Mouse (Mus musculus): Measurements from ENCODE around the gene Cfap44. TPM values are rescaled to one million over a fixed set of nuclear protein-coding genes. Genes with fewer than 3 reads are reported as not detected.

Cfap44 gene
- polyA plus RNA-seq, 1 experiment from 2014 or later: 1.6 TPM

GRCm38 (mm10) chr16:44383549-44383948, 11.0 kb upstream of the Cfap44 start:
- H3K4me3 ChIP-seq: no peak overlapping the region
- H3K36me3 ChIP-seq: peaks cover 16% of the 10 kb centered on the region
- 0 out of 2 replicates have a peak overlapping the region, but pooled peaks have one; percentile 13 for H3K27ac ChIP-seq (replicated peaks)
- H3K4me1 ChIP-seq (replicated peaks): peaks cover 5% of the 10 kb centered on the region
- ATAC-seq (ENCODE audit: low read depth): peak; percentile 55; the same call in 1 of the 2 replicates
- no peak overlapping the region for H3K4me2 ChIP-seq
- H3K9ac ChIP-seq: no peak overlapping the region
- H3K9me3 ChIP-seq: no peaks in the 10 kb centered on the region
- WGBS: 9% methylated on average over 2 of the region's 2 CpGs
- H3K27me3 ChIP-seq: no peaks in the 10 kb centered on the region

- Histone ChIP-seq H3K27me3 (no peaks in the 10 kb centered on the region), H3K36me3 (peaks cover 16% of the 10 kb centered on the region), H3K9ac (no peak overlapping the region), H3K9me3 (no peaks in the 10 kb centered on the region), H3K4me3 (no peak overlapping the region), H3K4me1 (replicated peaks) (peaks cover 5% of the 10 kb centered on the region), H3K27ac (replicated peaks) (no peak overlapping the region), H3K4me2 (no peak overlapping the region)
- 96% methylated on average over 1 of the region's 1 CpGs for WGBS
- ATAC-seq (ENCODE audit: low read depth): no peak
Observed at GRCm38 (mm10) chr16:44384251-44384650, 10.3 kb upstream of the Cfap44 start.

- Histone ChIP-seq H3K4me3 (no peak overlapping the region), H3K36me3 (peaks cover 17% of the 10 kb centered on the region), H3K9me3 (no peaks in the 10 kb centered on the region), H3K4me2 (peak overlapping the region; percentile 22), H3K27me3 (no peaks in the 10 kb centered on the region), H3K4me1 (replicated peaks) (peaks cover 15% of the 10 kb centered on the region), H3K9ac (no peak overlapping the region), H3K27ac (replicated peaks) (no peak overlapping the region)
- ATAC-seq (ENCODE audit: low read depth): no peak
- 36% methylated on average over 9 of the region's 9 CpGs for WGBS
Observed at GRCm38 (mm10) chr16:44391877-44392548, 2.6 kb upstream of the Cfap44 start.

- H3K9ac ChIP-seq: no peak overlapping the region
Observed at GRCm38 (mm10) chr16:44404933-44405332, 10.3 kb downstream of the Cfap44 start.

GRCm38 (mm10) chr16:44407211-44407610, 12.6 kb downstream of the Cfap44 start:
- Histone ChIP-seq H3K27ac (replicated peaks) (no peak overlapping the region), H3K4me1 (replicated peaks) (no peaks in the 10 kb centered on the region), H3K27me3 (no peaks in the 10 kb centered on the region), H3K36me3 (no peaks in the 10 kb centered on the region), H3K4me3 (no peak overlapping the region), H3K4me2 (no peak overlapping the region), H3K9ac (no peak overlapping the region), H3K9me3 (peaks cover 7% of the 10 kb centered on the region; the same call in 1 of the 2 replicates)
- 90% methylated on average over 5 of the region's 5 CpGs for WGBS
- no peak for ATAC-seq (ENCODE audit: low read depth)

More at GRCm38 (mm10) chr16:44404933-44405332, 10.3 kb downstream of the Cfap44 start:
- Histone ChIP-seq H3K9me3 (peaks cover 7% of the 10 kb centered on the region; the same call in 1 of the 2 replicates), H3K4me1 (replicated peaks) (no peaks in the 10 kb centered on the region), H3K36me3 (no peaks in the 10 kb centered on the region), H3K4me2 (no peak overlapping the region), H3K4me3 (no peak overlapping the region), H3K27ac (replicated peaks) (no peak overlapping the region), H3K27me3 (no peaks in the 10 kb centered on the region)
- 94% methylated on average over 5 of the region's 5 CpGs for WGBS
- no peak for ATAC-seq (ENCODE audit: low read depth)

- 93% methylated on average over 2 of the region's 2 CpGs for WGBS
- Histone ChIP-seq H3K4me3 (no peak overlapping the region), H3K27ac (replicated peaks) (no peak overlapping the region), H3K4me1 (replicated peaks) (no peaks in the 10 kb centered on the region), H3K4me2 (no peak overlapping the region), H3K9me3 (peaks cover 7% of the 10 kb centered on the region; the same call in 1 of the 2 replicates), H3K9ac (no peak overlapping the region), H3K27me3 (no peaks in the 10 kb centered on the region), H3K36me3 (no peaks in the 10 kb centered on the region)
- no peak for ATAC-seq (ENCODE audit: low read depth)
Observed at GRCm38 (mm10) chr16:44408290-44408689, 13.7 kb downstream of the Cfap44 start.

GRCm38 (mm10) chr16:44410176-44410575, 15.6 kb downstream of the Cfap44 start:
- WGBS: 68% methylated on average over 6 of the region's 6 CpGs
- no peaks in the 10 kb centered on the region for H3K36me3 ChIP-seq
- no peak overlapping the region for H3K27ac ChIP-seq (replicated peaks)
- H3K4me2 ChIP-seq: no peak overlapping the region
- no peaks in the 10 kb centered on the region for H3K9me3 ChIP-seq
- no peak overlapping the region for H3K4me3 ChIP-seq
- H3K4me1 ChIP-seq (replicated peaks): no peaks in the 10 kb centered on the region
- H3K27me3 ChIP-seq: no peaks in the 10 kb centered on the region
- ATAC-seq (ENCODE audit: low read depth): no peak
- H3K9ac ChIP-seq: no peak overlapping the region

- Histone ChIP-seq H3K9me3 (no peaks in the 10 kb centered on the region), H3K36me3 (no peaks in the 10 kb centered on the region), H3K4me1 (replicated peaks) (no peaks in the 10 kb centered on the region), H3K4me2 (no peak overlapping the region), H3K4me3 (no peak overlapping the region), H3K27ac (replicated peaks) (no peak overlapping the region), H3K27me3 (no peaks in the 10 kb centered on the region), H3K9ac (no peak overlapping the region)
- 82% methylated on average over 8 of the region's 8 CpGs for WGBS
- ATAC-seq (ENCODE audit: low read depth): no peak
Observed at GRCm38 (mm10) chr16:44417596-44417995, 23.0 kb downstream of the Cfap44 start.

GRCm38 (mm10) chr16:44421735-44422134, 27.1 kb downstream of the Cfap44 start:
- Histone ChIP-seq H3K9ac (no peak overlapping the region), H3K36me3 (no peaks in the 10 kb centered on the region), H3K27me3 (no peaks in the 10 kb centered on the region), H3K27ac (replicated peaks) (no peak overlapping the region), H3K4me2 (no peak overlapping the region), H3K4me1 (replicated peaks) (no peaks in the 10 kb centered on the region), H3K4me3 (no peak overlapping the region), H3K9me3 (no peaks in the 10 kb centered on the region)
- ATAC-seq (ENCODE audit: low read depth): no peak
- WGBS: 87% methylated on average over 8 of the region's 8 CpGs

- Histone ChIP-seq H3K4me3 (no peak overlapping the region), H3K36me3 (no peaks in the 10 kb centered on the region), H3K4me2 (no peak overlapping the region), H3K4me1 (replicated peaks) (no peaks in the 10 kb centered on the region), H3K9ac (no peak overlapping the region), H3K9me3 (no peaks in the 10 kb centered on the region), H3K27me3 (no peaks in the 10 kb centered on the region), H3K27ac (replicated peaks) (no peak overlapping the region)
- no peak for ATAC-seq (ENCODE audit: low read depth)
- WGBS: 44% methylated on average over 3 of the region's 3 CpGs
Observed at GRCm38 (mm10) chr16:44423499-44423898, 28.9 kb downstream of the Cfap44 start.

- Histone ChIP-seq H3K27me3 (no peaks in the 10 kb centered on the region), H3K4me3 (no peak overlapping the region), H3K36me3 (no peaks in the 10 kb centered on the region), H3K27ac (replicated peaks) (no peak overlapping the region), H3K4me1 (replicated peaks) (peaks cover 4% of the 10 kb centered on the region; the same call in 1 of the 2 replicates), H3K9me3 (no peaks in the 10 kb centered on the region), H3K4me2 (no peak overlapping the region), H3K9ac (no peak overlapping the region)
- 82% methylated on average over 5 of the region's 5 CpGs for WGBS
- ATAC-seq (ENCODE audit: low read depth): no peak
Observed at GRCm38 (mm10) chr16:44428456-44428855, 33.9 kb downstream of the Cfap44 start.

GRCm38 (mm10) chr16:44430021-44430420, 35.4 kb downstream of the Cfap44 start:
- no peak overlapping the region for H3K4me3 ChIP-seq

GRCm38 (mm10) chr16:44434931-44435330, 40.3 kb downstream of the Cfap44 start:
- Histone ChIP-seq H3K9ac (no peak overlapping the region), H3K27me3 (no peaks in the 10 kb centered on the region), H3K36me3 (no peaks in the 10 kb centered on the region), H3K4me2 (no peak overlapping the region), H3K4me1 (replicated peaks) (peaks cover 4% of the 10 kb centered on the region; the same call in 1 of the 2 replicates), H3K9me3 (no peaks in the 10 kb centered on the region), H3K4me3 (no peak overlapping the region), H3K27ac (replicated peaks) (no peak overlapping the region)
- 80% methylated on average over 7 of the region's 7 CpGs for WGBS
- ATAC-seq (ENCODE audit: low read depth): no peak

More at GRCm38 (mm10) chr16:44430021-44430420, 35.4 kb downstream of the Cfap44 start:
- H3K4me1 ChIP-seq (replicated peaks): peaks cover 4% of the 10 kb centered on the region; the same call in 1 of the 2 replicates
- no peaks in the 10 kb centered on the region for H3K36me3 ChIP-seq
- WGBS: 36% methylated on average over 7 of the region's 7 CpGs
- ATAC-seq (ENCODE audit: low read depth): peak; percentile 74
- no peak overlapping the region for H3K9ac ChIP-seq
- H3K9me3 ChIP-seq: no peaks in the 10 kb centered on the region
- H3K27ac ChIP-seq (replicated peaks): no peak overlapping the region
- peak overlapping the region; percentile 34 for H3K4me2 ChIP-seq
- H3K27me3 ChIP-seq: no peaks in the 10 kb centered on the region

Measured in neural tube, embryonic 13.5 days (tissue).